Mouse (Mus musculus): ENCODE measurements around the gene Prune2.
A peak's percentile ranks its signal among the peaks of the same experiment; 100 is the strongest.
"Not testable (repeated sequence)": the region's sequence is repeated elsewhere in the genome, so short reads cannot be mapped to it uniquely, and the experiment has no call there.

The Prune2 gene

DNA sequence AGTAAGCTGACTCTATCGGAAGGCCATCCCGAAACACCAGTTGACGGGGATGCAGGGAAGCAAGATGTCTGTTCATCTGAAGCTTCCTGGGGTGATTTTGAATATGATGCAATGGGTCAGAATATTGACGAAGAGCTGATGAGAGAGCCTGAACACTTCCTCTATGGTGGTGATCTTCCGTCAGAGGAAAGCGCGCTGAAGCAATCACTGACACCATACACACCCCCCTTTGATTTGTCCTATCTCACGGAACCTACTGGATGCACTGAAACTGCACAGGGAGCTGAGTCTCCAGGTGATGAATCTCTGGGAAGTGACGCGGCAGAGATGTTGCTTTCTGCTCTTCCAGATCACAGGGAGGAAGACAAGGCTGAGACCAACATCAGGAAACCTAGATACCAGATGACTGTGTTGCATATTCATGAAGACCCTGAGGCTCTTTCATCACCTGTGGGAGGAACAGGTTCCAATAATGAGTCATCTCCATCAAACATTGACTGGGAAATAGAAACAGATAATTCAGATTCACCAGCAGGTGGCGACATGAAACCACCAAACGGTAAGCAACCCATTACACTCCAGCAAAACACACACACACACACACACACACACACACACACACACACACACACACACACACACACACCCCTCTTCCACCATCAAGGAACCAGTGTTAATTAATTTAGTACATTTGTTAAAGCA is 168.3 kb downstream of the Prune2 start:
- DNase-seq (ENCODE audit: low spot score in 2 of 2): peak; percentile 34 to 63

DNA sequence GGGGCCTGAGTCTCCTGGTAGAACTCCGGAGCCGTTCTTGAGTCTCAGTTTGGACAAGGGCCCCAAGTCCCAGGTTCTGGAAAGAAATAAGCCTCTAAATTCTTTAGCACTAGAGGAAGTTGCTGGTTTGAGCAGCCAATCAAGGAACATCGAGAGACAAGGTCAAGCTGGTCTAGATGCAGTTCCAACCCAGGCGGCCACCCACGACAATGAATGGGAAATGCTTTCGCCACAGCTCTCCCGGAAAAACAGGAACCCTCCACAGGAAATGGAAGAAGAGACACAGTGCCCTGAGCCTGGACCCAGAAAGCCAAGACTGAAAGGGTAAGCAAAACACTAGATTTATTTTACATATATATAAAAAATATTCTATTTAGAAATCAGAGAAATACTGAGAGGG is 169.5 kb downstream of the Prune2 start:
- no peak for DNase-seq (ENCODE audit: low spot score in 2 of 2)

DNA sequence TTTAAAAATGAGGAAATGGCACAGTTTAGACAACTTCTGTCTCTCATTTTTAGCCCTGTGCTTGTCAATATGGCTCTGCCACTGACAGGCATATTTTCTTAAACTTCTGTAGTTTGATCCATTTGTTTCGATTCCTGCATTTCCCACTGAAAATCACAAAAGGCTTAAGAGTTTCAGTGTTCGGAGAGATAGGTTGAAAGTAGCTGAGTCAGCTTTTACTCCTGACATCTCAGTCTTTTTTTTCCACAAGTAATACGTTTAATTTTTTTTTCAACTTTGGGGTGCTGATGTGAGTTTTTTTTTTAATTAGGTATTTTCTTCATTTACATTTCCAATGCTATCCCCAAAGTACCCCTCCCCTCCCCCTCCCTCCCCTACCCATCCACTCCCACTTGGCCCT is 174.6 kb downstream of the Prune2 start:
- DNase-seq (ENCODE audit: low spot score in 2 of 2): no peak

DNA sequence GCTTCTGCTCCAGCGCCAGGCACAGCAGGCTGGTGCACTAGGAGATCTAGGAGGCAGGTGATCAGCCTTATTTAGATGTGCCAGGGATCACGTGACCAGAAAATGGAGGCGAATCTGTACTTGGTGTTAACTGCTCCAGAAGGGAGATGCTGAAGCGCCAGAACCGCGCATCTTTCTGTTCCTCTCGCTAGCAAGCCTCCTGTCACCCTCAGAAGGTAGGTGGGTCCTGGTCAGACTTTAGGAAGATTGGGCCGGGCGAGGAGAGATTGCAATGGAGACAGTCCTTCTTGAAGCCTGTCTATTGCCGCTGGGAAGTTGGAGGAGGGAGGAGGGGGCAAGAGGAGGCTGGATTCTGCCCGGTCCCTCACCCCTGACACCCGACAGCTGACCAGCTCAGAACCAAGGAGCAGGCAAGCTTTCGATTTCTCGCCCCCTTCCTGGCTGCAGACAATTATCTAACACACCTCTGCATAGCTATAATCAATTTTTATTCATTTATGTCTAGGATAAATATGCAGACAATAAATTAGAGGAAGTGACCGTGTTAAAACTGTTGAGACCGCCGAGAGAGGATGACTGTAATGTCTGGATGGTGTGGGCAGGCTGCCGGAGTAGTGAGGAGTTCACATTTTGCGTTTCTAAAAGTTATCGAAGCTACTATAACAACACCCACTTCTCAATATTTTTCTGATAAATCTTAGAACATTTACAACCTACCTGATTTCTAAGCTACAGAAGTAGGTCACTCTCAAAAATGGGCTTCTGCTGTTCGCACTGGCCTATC is 181.0 kb downstream of the Prune2 start:
- peak; percentile 81 to 87 for DNase-seq (ENCODE audit: low spot score in 2 of 2)

DNA sequence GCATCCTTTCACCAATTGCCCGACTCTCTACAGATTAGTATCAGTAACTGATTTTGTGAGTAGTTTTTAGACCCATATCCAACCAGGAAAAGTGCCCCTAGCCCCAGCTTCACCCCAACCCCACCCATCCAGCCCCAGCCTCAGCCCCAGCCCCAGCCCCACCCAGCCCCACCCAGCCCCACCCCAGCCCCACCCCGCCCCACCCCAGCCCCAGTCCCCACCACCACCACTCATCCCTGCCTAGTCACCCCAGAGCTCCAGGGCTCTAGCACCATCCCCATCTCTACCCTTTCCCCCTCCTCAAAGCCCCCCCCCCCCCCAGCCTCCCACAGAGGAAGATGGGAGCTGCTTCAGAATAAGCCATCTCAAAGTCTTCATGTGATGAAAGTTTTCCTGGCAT is 181.7 kb downstream of the Prune2 start:
- no peak for DNase-seq (ENCODE audit: low spot score in 2 of 2)

DNA sequence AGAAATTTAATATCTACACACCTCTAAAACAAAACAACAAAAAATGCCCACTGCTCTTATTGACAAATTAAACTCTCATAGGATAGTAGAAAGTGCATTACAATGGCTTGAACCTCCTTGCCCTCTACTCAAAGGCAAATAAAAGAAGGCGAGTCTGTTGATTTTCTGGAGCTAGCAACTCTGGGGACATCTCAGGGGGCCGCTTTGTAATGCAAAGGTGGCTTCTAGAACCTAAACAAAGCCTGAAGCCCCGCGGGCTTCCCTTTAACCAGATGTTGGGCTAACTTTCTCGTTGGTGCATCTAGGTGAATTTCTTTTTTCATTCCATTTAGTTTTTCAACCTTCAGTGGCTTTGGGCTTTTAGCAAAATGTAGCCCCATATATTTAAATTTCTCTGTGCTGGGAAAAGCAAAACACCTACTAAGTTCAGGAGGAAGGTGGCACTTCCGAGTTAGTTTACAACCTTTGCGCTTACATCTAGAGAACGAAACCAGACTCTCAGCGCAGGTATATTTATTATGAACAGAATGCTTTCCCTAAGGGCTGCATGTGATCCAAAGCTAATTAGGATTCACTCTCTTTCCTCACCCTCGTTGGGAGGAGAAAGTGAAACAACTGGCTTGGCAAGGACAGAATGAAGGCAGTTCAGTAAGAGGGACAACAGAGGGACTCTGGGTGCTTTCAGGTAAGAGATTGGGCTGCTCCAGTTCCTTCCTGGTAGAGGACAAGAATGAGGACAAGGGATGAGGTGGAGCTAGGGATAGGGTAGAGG is 182.4 kb downstream of the Prune2 start:
- DNase-seq (ENCODE audit: low spot score in 2 of 2): no peak

DNA sequence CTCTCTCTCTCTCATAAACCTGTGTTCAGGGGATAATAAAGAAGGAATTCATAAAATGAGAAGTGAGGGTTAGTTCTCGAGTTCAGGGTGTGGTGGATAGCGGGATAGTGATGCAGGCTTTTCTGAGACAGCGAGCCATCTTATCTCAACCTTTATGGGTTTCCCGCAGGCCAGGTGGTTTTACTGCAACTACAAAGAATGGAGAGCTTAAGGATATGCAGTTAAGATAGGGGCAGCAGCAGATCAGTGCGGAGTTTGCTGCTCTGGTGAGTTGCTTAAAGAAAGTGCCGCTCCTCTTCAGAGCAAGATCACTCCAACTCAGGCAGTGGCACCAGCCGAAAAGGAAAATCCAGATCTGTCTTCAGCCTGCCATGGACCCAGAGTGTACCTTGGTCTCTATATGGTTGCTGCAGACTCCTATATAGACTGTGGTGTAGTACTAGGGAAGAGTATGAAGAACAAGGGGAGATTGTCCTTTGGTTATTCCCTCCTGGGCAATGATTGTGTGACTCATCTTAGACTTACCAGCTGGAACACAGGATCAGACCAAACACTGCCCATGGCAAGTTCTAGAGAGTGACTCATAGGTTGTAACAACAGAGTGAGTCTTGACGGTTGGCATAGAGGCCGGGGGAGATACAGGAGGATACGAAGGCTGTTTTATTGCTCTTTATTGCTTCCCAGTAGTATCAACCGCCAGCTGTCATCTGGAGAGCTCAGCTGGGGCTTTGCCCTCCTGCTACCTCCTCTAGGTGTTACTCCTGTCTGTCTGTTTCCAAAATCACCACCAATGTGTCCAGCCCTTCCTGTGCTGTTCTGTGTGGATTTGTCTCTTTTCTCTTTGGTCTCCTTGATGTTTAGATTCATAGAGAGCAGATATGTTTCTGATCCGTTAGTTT is 184.3 kb downstream of the Prune2 start:
- DNase-seq (ENCODE audit: low spot score in 2 of 2): no peak

DNA sequence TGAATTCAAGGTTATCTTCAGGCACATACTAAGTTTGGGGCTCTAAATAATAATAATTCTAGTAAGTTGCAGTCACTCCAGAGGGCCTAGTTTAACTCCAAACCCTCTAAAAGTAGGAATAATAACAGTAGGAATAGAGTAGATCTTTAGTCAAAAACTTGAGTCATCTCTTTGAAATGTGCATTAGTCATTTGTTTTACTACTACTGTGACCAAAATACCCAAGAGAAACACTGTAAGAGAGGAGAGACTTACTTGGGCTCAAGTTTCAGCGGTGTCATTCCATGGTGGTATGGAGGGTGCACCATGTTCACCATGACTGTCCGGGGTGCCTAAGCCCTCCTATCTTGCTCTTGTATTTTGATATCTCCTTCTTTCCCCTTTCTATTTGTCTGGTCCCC is 187.3 kb downstream of the Prune2 start:
- no peak for DNase-seq (ENCODE audit: low spot score in 2 of 2)

DNA sequence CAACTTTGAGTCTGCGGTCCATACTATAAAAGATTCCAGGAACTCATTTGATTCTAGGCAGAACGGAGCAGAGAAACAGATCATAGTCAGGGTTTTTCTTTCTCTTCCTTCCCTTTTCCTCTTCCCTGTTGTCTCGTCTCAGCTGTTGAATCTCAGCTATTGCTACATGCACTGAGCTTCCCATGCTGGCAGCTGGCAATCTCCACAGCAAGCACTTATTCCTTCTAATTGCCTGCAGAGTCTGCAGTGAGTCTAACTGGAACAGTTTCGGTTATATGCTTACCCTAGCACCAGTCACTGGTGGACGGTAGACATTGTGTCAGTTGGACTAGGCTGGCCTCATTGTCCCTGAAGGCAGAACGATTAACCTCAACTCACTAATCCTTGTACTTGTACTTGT is 188.3 kb downstream of the Prune2 start:
- no peak for DNase-seq (ENCODE audit: low spot score in 2 of 2)

DNA sequence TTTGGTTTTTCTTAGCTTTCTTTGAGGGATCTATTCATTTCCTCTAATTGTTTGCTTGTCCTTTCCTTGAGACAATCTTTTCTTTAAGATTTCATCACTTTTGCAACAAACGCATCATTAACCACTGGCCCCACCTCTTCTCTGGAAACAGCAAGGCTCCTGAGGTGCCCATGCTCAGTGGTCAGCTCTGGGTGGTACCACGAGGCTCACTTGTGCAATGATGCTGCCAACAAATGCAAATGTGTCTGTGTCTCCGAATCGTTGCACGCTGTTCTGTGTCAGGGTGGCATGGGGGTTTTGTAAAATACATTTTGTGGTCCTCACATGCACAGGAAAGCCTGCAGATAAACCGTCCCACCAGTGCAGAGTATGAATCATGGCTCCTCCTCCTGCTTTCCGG is 194.1 kb downstream of the Prune2 start:
- no peak for DNase-seq (ENCODE audit: low spot score in 2 of 2)

DNA sequence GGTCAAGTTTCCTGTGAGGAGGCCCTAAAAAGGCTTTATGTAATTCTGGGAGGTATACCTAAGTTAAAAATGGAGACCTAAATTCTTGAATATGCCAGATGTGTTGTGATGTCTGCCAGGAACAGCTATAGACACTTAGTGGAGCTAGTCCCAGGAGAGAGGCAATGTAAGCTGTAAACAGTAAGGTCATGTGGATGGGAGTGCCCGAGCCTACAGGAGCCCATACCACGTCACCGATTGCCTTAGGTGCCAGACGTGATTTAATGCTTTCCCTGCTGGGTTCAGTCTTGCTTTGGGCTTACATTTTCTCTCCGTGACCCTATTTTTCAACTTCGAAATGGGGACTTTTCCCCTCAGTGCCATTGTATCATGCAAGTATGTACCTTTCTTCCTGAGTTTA is 195.9 kb downstream of the Prune2 start:
- no peak for DNase-seq (ENCODE audit: low spot score in 2 of 2)

DNA sequence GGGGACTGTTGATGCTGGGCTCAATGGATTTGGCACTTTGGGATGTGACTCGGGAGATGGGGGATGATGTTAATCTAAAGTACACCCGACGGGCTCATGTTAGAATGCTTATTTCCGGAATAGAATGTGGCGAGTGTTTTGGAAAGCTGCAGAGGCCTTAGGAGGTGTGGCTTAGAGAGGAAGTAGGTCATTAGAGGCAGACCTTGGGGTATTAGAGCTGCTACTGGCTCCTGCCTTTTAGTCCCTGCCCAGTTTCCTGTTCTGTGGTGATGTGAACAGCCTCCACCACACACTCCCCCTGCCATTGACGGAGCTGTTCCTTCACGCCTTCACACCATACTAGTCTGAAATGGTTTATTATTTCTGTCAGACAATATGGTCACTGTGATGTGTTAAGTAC is 196.5 kb downstream of the Prune2 start:
- DNase-seq (ENCODE audit: low spot score in 2 of 2): no peak

DNA sequence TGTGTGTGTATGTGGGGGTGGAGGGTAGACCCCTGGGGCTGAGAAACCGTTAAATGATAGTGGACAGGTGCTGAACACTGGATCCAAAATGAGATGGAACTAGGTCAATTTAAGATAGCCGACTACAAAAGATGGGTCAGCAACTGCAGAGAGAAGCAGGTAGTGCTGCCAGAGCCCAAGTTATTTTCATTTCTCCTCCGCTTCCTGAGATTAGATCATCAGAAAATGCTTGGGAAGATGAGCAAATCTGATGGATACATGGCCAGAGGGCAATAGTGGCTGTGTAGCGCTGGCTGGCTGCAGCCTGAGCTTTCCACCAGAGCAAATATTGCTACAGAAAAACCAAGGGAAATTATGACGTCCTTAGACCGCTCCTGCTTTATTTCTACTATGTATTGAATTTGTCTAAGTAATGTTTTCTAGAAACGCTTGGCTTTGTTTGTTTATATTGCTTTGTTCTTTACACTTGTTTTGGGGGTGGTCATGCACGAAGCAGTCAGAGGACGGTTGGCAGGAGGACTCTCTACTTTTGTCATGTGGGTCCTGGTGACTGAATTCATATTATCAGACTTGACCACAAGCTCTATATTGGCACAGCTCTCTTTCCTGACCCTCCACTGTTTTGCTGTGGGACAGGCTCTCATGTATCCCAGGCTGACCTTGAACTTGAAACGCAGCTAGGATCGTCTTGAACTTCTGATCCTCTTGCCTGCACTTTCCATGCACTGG is 198.2 kb downstream of the Prune2 start:
- DNase-seq (ENCODE audit: low spot score in 2 of 2): no peak

DNA sequence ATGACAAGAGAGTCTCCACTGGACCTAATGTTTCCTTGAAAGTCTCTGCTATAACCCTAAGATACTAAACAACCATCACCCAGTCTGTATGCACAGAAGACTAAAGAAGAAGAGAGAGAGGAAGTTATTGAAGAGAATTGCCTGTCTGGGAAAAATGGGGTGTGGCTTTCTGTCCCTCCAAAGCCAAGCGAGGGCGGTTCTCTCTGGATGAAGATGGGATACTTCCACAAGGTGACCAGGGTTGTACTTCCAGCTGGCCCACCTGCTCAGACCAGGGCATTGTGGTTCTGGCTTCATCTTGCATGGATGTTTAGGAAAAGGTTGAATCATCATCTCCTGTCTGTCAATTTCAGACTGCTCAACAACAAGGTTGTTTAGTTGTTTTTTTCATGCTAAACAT is 199.3 kb downstream of the Prune2 start:
- DNase-seq (ENCODE audit: low spot score in 2 of 2): no peak

DNA sequence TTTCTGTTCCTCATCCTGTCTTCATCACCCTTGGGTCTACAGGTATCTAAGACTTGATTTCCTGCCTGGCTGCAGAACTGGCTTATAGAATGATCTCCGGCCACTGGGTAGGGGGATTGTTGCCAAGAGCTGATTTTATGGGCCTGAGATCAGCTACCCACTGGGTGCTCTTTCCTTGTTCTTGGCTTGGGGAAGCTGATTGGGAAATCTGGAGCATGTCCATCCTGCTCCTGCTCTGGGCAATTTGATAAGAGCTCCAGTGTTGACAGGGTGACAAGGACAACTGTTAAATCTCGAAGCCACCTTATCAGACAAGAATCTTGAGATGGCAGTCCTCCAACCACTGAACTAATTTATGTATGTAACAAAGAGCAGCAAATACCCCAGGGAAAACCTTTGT is 203.8 kb downstream of the Prune2 start:
- DNase-seq (ENCODE audit: low spot score in 2 of 2): no peak

DNA sequence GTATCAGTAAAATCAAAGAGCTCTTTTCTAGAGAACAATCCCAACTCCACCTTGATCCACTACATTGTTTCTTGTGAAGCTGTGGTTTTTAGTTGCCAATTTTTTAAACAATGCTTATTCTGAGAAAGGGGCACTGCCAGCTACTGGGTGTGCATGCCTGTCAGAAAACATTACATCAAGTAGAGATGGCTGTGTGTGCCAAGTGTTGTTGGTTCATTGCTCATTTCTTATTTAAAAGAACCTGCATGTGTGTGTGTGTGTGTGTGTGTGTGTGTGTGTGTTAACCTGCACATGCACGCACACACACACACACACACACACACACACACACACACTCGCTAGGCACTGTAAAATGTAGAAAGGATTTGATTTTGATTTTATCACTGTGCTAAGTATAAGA is 204.3 kb downstream of the Prune2 start:
- no peak for DNase-seq (ENCODE audit: low spot score in 2 of 2)

DNA sequence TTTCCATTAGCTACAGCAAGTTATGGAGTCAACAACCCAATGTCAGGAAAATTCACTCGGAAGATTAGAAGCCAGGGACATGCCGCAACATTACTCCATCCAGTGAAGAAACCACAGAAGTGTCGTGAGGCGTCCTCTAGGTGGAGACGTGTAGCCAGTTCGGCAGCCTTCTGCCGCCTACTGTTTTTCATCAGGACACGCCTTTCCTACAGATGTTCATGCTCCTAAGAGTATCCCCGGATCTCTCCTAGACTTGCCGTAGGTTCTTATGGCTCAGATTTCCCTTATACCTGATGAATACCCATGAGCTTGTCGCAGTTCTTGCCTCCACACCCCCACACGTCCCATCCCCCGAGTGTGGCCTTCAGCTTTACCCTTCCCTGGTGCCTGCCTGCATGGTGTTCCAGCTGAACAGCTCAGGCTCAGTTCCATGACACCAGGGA is 207.6 kb downstream of the Prune2 start:
- DNase-seq (ENCODE audit: low spot score in 2 of 2): peak in 1 of 2 experiments; percentile 28

DNA sequence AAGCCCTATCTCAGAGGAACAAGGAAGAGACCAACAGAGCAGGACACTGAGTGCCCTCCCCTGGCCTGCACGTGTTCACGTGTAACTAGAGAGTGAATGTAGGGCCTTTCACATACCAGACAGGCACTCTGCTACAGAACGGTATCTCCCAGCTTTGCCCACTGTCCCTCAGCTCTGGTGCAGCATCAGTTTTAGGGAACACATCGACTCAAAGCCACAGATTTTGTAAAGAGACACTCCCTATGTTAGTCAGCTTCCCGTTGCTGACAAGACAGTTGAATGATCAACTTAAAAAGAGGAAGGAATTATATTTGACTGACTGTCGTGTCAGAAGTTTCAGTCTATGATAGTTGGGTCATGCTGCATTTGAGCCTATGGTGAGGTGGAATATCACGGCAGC is 210.4 kb downstream of the Prune2 start:
- DNase-seq (ENCODE audit: low spot score in 2 of 2): no peak

DNA sequence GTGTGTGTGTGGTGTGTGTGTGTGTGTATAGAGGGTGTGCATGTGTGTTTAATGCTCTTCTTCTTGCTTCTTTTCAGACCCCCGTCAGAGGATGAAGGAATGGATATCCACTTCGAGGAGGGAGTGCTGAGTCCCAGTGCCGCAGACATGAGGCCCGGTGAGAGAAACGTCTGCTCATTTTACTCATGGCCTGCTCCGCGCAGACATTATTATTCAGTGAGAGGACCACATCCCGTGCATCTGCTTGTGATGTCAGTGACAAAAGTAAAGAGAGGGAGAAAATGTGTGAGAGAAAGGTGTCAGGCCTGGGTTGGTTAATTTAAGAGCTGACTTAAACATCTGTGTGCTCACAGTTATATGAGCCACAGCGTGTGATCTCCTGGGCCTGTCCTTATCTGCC is 212.3 kb downstream of the Prune2 start:
- no peak for DNase-seq (ENCODE audit: low spot score in 2 of 2)

DNA sequence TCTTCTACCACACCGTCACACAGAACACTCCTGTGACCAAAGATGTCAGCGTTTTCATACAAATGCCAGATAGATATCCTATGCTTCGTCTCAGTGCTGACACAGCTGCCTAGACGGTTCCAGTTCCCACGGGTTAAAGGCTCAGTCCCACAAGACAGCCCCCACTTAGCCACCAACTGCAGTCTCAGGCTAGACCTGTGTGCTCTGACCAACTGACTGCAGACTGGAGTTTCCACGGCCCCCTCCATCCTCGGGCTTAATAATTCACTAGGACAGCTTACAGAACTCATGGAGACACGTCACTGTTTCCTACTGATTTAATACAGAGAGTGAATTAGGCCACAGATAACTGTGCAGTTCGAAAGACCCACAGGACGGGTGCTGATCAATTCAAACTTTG is 213.8 kb downstream of the Prune2 start:
- no peak for DNase-seq (ENCODE audit: low spot score in 2 of 2)

DNA sequence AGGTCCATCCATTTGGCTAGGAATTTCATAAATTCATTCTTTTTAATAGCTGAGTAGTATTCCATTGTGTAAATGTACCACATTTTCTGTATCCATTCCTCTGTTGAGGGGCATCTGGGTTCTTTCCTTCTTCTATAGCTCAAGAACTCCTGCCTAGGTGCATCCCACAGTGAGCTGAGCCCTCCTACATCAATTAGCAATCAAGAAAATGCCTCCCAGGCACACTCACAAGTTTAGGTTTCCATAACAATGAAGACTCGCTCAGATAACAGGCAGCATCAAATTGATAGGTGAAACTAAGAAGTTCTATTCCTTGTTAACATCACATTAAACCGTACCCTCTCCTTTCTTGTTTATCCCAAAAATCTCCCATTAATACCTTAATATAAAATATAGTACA is 218.6 kb downstream of the Prune2 start:
- not testable (repeated sequence) for DNase-seq (ENCODE audit: low spot score in 2 of 2)
